Mouse (Mus musculus): Measurements from ENCODE around the gene Thpo. TPM values are rescaled to one million over a fixed set of nuclear protein-coding genes. Genes with fewer than 3 reads are reported as not detected.
A peak's percentile ranks its signal among the peaks of the same experiment; 100 is the strongest.

Gene Thpo
- polyA plus RNA-seq, 1 experiment = 0.15 TPM

GRCm38 (mm10) chr16:20717181-20717977 lies 16.9 kb downstream of the Thpo start, which contains the start of the genes Polr2h and Clcn2:
Gene Polr2h, plus strand, starts transcription at chr16:20717665.
Gene Clcn2, minus strand, starts transcription at chr16:20717746.
- Histone ChIP-seq H3K36me3 (ENCODE audit: control insufficient read depth, insufficient read depth) (peaks cover 23% of the 10 kb centered on the region), H3ac (ENCODE audit: control insufficient read depth, insufficient read length, low read depth) (peak within 1 kb of the TSS; percentile 83), H3K4me3 (ENCODE audit: insufficient read depth, poor library complexity, severe bottlenecking) (peak within 1 kb of the TSS; percentile 55), H3K79me2 (ENCODE audit: control insufficient read depth, insufficient read depth) (peaks cover 21% of the 10 kb centered on the region), H3K79me3 (ENCODE audit: low read depth) (peaks cover 14% of the 10 kb centered on the region), H3K27me3 (ENCODE audit: control insufficient read depth, insufficient read depth, insufficient read length) (no peaks in the 10 kb centered on the region)
- TF ChIP-seq FOSL1 (IDR thresholded peaks at IDR 0.05; ENCODE audit: insufficient read depth, low read length, poor library complexity, severe bottlenecking) = no peak
- TF ChIP-seq CTCF (IDR thresholded peaks at IDR 0.05; ENCODE audit: control insufficient read depth, insufficient read depth, insufficient read length) = peak; percentile 82
- TF ChIP-seq CEBPB (IDR thresholded peaks at IDR 0.05; ENCODE audit: low read depth) = no peak
- TF ChIP-seq MAX (IDR thresholded peaks at IDR 0.05) = peak; percentile 88
- peak; percentile 43 for TF ChIP-seq USF1 (IDR thresholded peaks at IDR 0.05; ENCODE audit: low read depth)
- TF ChIP-seq MYOD1 (IDR thresholded peaks at IDR 0.05; ENCODE audit: control insufficient read depth, insufficient read length, low read depth) = no peak

- H3K79me3 ChIP-seq (ENCODE audit: low read depth) = peaks cover 14% of the 10 kb centered on the region
- peak overlapping the region; percentile 83 for H3ac ChIP-seq (ENCODE audit: control insufficient read depth, insufficient read length, low read depth)
- TF ChIP-seq MYOG (IDR thresholded peaks at IDR 0.05; ENCODE audit: control insufficient read depth, extremely low read depth, insufficient read length) (no peak), USF1 (IDR thresholded peaks at IDR 0.05; ENCODE audit: low read depth) (no peak), MYOD1 (IDR thresholded peaks at IDR 0.05; ENCODE audit: control insufficient read depth, insufficient read length, low read depth) (no peak), CTCF (IDR thresholded peaks at IDR 0.05; ENCODE audit: control insufficient read depth, insufficient read depth, insufficient read length) (no peak), CEBPB (IDR thresholded peaks at IDR 0.05; ENCODE audit: low read depth) (no peak), MAX (IDR thresholded peaks at IDR 0.05) (no peak), FOSL1 (IDR thresholded peaks at IDR 0.05; ENCODE audit: insufficient read depth, low read length, poor library complexity, severe bottlenecking) (no peak)
- no peaks in the 10 kb centered on the region for H3K27me3 ChIP-seq (ENCODE audit: control insufficient read depth, insufficient read depth, insufficient read length)
- peaks cover 21% of the 10 kb centered on the region for H3K79me2 ChIP-seq (ENCODE audit: control insufficient read depth, insufficient read depth)
- H3K4me3 ChIP-seq (ENCODE audit: insufficient read depth, poor library complexity, severe bottlenecking) = peak overlapping the region; percentile 55
- H3K36me3 ChIP-seq (ENCODE audit: control insufficient read depth, insufficient read depth) = peaks cover 20% of the 10 kb centered on the region
Observed at GRCm38 (mm10) chr16:20716841-20717180, 17.5 kb downstream of the Thpo start.

GRCm38 (mm10) chr16:20715976-20716840 lies 18.1 kb downstream of the Thpo start:
- peak overlapping the region; percentile 66 for H3ac ChIP-seq (ENCODE audit: control insufficient read depth, insufficient read length, low read depth)
- peaks cover 21% of the 10 kb centered on the region for H3K79me2 ChIP-seq (ENCODE audit: control insufficient read depth, insufficient read depth)
- peaks cover 16% of the 10 kb centered on the region for H3K36me3 ChIP-seq (ENCODE audit: control insufficient read depth, insufficient read depth)
- H3K27me3 ChIP-seq (ENCODE audit: control insufficient read depth, insufficient read depth, insufficient read length) = no peaks in the 10 kb centered on the region
- H3K79me3 ChIP-seq (ENCODE audit: low read depth) = peaks cover 14% of the 10 kb centered on the region
- TF ChIP-seq MYOG (IDR thresholded peaks at IDR 0.05; ENCODE audit: control insufficient read depth, extremely low read depth, insufficient read length) (no peak), MAX (IDR thresholded peaks at IDR 0.05) (no peak), CEBPB (IDR thresholded peaks at IDR 0.05; ENCODE audit: low read depth) (no peak), CTCF (IDR thresholded peaks at IDR 0.05; ENCODE audit: control insufficient read depth, insufficient read depth, insufficient read length) (no peak), MYOD1 (IDR thresholded peaks at IDR 0.05; ENCODE audit: control insufficient read depth, insufficient read length, low read depth) (no peak), FOSL1 (IDR thresholded peaks at IDR 0.05; ENCODE audit: insufficient read depth, low read length, poor library complexity, severe bottlenecking) (no peak), USF1 (IDR thresholded peaks at IDR 0.05; ENCODE audit: low read depth) (no peak)
- H3K4me3 ChIP-seq (ENCODE audit: insufficient read depth, poor library complexity, severe bottlenecking) = peak overlapping the region; percentile 55

- peak overlapping the region; percentile 66 for H3ac ChIP-seq (ENCODE audit: control insufficient read depth, insufficient read length, low read depth)
- TF ChIP-seq USF1 (IDR thresholded peaks at IDR 0.05; ENCODE audit: low read depth) (no peak), CEBPB (IDR thresholded peaks at IDR 0.05; ENCODE audit: low read depth) (no peak), CTCF (IDR thresholded peaks at IDR 0.05; ENCODE audit: control insufficient read depth, insufficient read depth, insufficient read length) (no peak), MAX (IDR thresholded peaks at IDR 0.05) (no peak)
- peaks cover 13% of the 10 kb centered on the region for H3K36me3 ChIP-seq (ENCODE audit: control insufficient read depth, insufficient read depth)
- H3K27me3 ChIP-seq (ENCODE audit: control insufficient read depth, insufficient read depth, insufficient read length) = no peaks in the 10 kb centered on the region
- H3K79me3 ChIP-seq (ENCODE audit: low read depth) = peaks cover 14% of the 10 kb centered on the region
- peak overlapping the region; percentile 41 for H3K4me3 ChIP-seq (ENCODE audit: insufficient read depth, poor library complexity, severe bottlenecking)
- H3K79me2 ChIP-seq (ENCODE audit: control insufficient read depth, insufficient read depth) = peaks cover 21% of the 10 kb centered on the region
Observed at GRCm38 (mm10) chr16:20715566-20715965, 18.7 kb downstream of the Thpo start.

GRCm38 (mm10) chr16:20715161-20715560 lies 19.1 kb downstream of the Thpo start:
- H3K36me3 ChIP-seq (ENCODE audit: control insufficient read depth, insufficient read depth) = peaks cover 9% of the 10 kb centered on the region
- H3K79me2 ChIP-seq (ENCODE audit: control insufficient read depth, insufficient read depth) = peaks cover 21% of the 10 kb centered on the region
- H3K27me3 ChIP-seq (ENCODE audit: control insufficient read depth, insufficient read depth, insufficient read length) = no peaks in the 10 kb centered on the region
- H3ac ChIP-seq (ENCODE audit: control insufficient read depth, insufficient read length, low read depth) = no peak overlapping the region
- TF ChIP-seq FOSL1 (IDR thresholded peaks at IDR 0.05; ENCODE audit: insufficient read depth, low read length, poor library complexity, severe bottlenecking) (no peak), MYOD1 (IDR thresholded peaks at IDR 0.05; ENCODE audit: control insufficient read depth, insufficient read length, low read depth) (no peak), MYOG (IDR thresholded peaks at IDR 0.05; ENCODE audit: control insufficient read depth, extremely low read depth, insufficient read length) (no peak), CEBPB (IDR thresholded peaks at IDR 0.05; ENCODE audit: low read depth) (no peak), MAX (IDR thresholded peaks at IDR 0.05) (no peak), USF1 (IDR thresholded peaks at IDR 0.05; ENCODE audit: low read depth) (no peak), CTCF (IDR thresholded peaks at IDR 0.05; ENCODE audit: control insufficient read depth, insufficient read depth, insufficient read length) (no peak)
- peak overlapping the region; percentile 41 for H3K4me3 ChIP-seq (ENCODE audit: insufficient read depth, poor library complexity, severe bottlenecking)
- peaks cover 14% of the 10 kb centered on the region for H3K79me3 ChIP-seq (ENCODE audit: low read depth)

All from C2C12 (cell line).